Mouse (Mus musculus) left cerebral cortex, postnatal 36 days (tissue): ENCODE data around the gene Hadha. TPM values are rescaled to one million over a fixed set of nuclear protein-coding genes. Genes with fewer than 3 reads are reported as not detected.

Experiments used
- DNase-seq, 2 experiments: peaks; one replicate each; pipeline ENCODE4 v3.0.0; 2021 to 2022; ENCODE audit warnings: low spot score in 2 of 2, mixed read lengths in 1 of 2
- intact Hi-C: fragments of 180-260 bp; cut with DNase I; formaldehyde crosslinking; loops from one replicate; pipeline ENCODE4 v1.15.1; 2025
- total RNA-seq, 2 experiments: library from RNA; stranded (reverse); gene quantifications; 2 replicates each; pipeline ENCODE4 v1.2.3; 2021

Hadha gene
- total RNA-seq, 2 experiments from 2014 or later = 63.4 to 66.5 TPM

DNA sequence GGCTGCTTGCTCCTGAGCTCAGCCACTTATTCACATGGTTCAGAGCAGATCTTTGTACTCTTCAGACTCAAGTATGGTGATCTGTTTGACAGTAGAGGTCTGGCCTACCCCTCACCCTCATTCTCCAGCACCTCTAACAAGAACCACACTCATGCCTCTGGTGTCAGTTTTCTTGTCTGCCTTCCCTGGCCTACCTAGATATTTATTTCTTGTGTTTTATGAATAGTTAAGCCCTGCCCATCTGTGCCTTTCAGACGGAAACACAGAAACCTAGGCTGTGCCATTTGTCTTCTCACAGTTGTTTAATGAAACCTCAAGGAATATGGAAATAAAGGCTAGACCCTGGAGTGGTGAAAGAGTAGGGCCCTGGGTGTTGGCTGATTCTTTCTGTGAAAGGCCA is 36.9 kb downstream of the Hadha start:
- no peak for DNase-seq
- intact Hi-C loops = loop anchor here (10.0 kb wide), 1 partner anchor 293 kb away; no protein-coding TSS in a partner anchor

GRCm38 (mm10) chr5:30115718-30116117 is 39.2 kb downstream of the Hadha start:
- intact Hi-C loops = loop anchor here (10.0 kb wide), 1 partner anchor 291 kb away; no protein-coding TSS in a partner anchor
- DNase-seq = no peak

DNA sequence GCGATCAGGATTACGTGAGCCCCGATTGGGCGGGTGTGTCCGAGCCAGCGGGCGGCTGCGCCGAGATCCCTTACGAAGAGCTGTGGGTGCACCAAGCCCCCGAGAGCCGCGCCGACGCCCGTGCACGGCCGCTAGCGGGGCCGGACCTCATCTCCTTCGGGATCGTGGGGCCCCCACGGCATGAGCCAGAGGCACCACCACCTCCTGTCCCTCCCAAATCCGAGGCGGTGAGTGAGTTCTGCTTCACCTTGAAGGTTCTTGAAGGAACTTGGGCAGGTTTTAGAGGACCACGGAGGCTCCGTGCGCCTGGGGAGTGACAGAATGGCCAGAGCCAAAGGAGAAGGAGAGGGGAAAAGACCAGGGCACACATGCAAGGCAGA is 40.2 kb downstream of the Hadha start:
- peak in 1 of 2 experiments; percentile 34 for DNase-seq
- intact Hi-C loops = loop anchor here (10.0 kb wide), 1 partner anchor 290 kb away; no protein-coding TSS in a partner anchor

- peak; percentile 58 to 61 for DNase-seq
- intact Hi-C loops = loop anchor here (10.0 kb wide), 1 partner anchor 289 kb away; no protein-coding TSS in a partner anchor
Measured at GRCm38 (mm10) chr5:30113881-30114760, 40.8 kb downstream of the Hadha start.

DNA sequence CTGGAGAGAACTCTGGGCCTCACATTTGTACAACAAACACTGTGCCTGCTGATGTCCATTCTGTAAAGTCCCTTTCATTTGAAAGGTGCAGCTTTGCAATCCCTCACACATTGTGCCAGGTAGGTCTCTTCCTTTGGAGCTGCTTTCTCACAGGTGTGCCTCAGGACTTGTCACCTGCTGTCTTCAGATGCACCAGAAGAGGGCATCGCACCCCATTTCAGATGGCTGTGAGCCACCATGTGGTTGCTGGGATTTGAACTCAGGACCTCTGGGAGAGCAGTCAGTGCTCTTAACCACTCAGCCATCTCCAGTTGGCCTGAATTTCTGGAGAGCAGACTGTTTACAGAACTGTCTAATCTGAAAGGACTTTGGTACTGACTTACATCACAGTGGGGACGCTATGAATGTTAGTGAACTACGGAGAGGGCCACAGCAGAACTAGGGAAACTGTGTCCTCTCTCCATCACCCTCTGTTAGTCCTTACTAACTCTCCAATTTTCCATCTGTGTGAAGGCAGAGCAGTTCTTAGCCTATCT is 42.4 kb downstream of the Hadha start:
- intact Hi-C loops = loop anchor here (10.0 kb wide), 1 partner anchor 288 kb away; no protein-coding TSS in a partner anchor
- DNase-seq = no peak

- intact Hi-C loops = loop anchor here (10.0 kb wide), 1 partner anchor 287 kb away; no protein-coding TSS in a partner anchor
- DNase-seq = no peak
Measured at GRCm38 (mm10) chr5:30111771-30112170, 43.2 kb downstream of the Hadha start.

GRCm38 (mm10) chr5:30111126-30111525 is 43.8 kb downstream of the Hadha start:
- intact Hi-C loops = loop anchor here (10.0 kb wide), 1 partner anchor 286 kb away; no protein-coding TSS in a partner anchor
- DNase-seq = no peak

DNA sequence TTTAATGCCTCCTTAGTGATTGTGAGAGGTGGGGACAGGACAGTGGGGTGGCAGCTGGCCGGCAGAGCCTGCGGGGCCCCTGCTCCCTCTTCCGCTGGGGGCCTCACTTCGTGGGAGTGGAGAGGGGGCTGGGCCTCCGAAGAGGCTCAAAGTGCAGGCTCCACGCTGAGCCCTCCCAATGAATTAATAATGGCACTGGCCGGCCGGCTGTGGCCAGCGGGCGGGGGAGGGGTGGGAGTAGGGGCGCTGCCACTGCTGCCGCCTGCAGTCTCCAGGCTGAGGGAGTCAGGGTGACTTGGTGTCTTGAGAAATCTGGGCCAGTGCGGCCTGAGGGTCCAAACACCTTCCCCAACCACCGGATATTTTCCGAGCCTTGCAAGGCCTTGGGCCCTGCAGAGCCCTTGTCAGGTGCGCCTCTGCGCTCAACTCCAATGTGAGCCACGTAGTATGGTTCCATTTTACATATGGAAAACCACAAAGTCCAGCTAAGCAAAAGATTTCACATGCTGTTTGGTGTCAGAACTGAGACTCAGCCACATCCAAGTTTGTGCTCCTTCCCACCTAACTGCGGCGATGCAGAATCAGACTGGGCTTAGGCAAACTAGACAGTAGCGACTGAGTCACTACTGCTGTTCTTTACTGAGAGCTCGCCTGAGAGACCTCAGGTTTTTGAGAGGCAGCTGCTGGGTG is 44.4 kb downstream of the Hadha start:
- DNase-seq = no peak
- intact Hi-C loops = loop anchor here (10.0 kb wide), 1 partner anchor 286 kb away; no protein-coding TSS in a partner anchor

DNA sequence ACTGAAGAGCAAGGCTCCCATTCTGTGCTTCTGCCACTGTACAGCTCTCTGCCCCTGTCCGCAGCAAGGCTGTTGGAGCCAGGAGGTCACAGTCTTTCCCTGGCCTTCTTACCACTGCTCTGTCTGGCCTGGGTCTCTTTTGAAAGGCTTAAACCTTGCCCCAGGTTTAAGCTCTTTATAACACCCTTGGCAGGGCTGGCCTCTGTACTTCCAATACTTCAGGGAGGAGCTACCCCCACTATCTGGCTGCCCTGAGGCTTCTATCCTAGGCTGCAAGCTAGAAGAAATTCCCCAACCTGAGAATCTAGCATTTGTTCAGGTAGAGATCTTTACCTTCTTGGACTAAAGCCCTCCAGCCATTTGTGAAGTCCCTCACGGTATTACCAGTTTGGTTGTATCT is 45.1 kb downstream of the Hadha start:
- DNase-seq = no peak
- intact Hi-C loops = loop anchor here (10.0 kb wide), 1 partner anchor 285 kb away; no protein-coding TSS in a partner anchor

DNA sequence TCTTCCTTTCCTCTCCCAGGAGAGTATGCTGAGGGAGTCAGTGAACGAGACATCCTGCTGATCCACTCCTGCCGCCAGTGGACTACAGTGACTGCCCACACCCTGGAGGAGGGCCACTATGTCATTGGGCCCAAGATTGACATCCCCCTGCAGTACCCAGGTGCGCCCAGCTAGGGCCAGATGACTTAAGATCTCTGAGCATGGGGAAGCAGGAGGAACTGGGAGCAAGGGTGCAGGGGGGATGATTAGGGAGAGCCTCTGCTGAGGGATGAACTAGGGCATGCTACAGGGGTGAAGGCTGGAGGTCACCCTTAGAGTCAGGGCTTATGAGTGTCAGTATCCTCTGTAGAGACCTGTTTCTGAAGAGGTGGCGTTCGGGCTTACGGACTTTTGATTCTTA is 46.7 kb downstream of the Hadha start:
- DNase-seq = no peak
- intact Hi-C loops = no loop called here

DNA sequence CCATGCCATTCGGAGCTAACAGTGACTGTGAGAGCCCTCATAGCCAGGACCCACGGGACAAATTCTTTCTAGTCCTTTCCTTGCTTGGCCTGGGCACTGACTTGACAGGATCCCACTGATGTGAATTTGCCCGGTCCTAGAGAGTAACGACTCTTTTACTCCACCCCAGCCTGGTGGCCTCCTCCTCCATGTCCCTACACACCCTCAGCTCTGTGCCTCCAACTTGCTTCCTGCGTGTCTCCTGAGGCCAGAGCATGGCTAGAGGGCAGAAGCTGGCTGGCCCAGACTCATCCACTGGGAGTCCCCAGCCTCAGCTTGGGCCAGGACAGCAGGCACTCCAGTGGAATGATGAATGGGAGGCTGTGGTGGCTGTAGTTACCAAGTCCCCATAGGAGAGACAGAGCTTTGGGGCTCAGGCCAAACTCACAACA is 47.3 kb downstream of the Hadha start:
- no peak for DNase-seq
- intact Hi-C loops = no loop called here

DNA sequence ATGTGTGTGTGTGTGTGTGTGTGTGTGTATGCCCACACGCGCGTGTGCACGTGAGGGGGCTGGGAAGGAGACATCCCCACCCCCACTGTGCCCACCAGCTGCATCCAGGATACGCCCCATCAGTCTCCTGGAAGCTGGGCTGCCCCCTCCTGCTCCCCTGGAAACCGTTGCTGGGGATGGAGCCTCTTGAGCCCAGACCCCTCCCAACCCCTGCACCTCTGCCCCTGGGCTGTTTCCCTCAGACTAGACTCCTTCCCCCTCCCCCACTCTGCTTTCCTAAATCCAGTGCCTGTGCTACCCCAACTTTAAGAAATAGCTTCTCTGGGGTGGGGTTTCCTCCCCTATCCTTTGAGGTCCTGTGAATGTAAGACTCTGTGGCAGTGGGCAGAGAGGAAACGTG is 47.8 kb downstream of the Hadha start:
- intact Hi-C loops = no loop called here
- DNase-seq = no peak

DNA sequence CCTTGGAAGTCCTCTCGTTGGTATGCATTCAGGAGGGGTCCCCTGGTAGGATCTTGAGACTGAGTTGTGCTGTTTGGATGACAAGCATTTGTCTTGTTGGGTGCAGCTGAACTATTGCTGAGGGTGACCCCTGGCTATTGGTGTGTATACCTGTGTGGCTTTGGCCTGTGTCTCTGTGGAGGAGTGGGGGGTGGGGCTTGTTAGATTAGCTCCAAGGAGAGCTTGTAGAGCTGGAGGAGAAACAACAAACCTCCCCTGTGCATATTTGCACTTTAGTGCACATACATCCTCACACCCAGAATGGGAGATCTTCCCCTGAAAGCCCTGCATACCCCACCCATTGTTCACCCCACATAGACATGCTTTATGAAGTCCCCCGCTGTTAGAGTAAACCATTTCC is 48.2 kb downstream of the Hadha start:
- no peak for DNase-seq
- intact Hi-C loops = no loop called here

GRCm38 (mm10) chr5:30105668-30106300 is 49.2 kb downstream of the Hadha start, which contains the start of gene 3110082J24Rik:
3110082J24Rik (minus strand) TSS chr5:30106086.
- DNase-seq = no peak
- intact Hi-C loops = no loop called here

DNA sequence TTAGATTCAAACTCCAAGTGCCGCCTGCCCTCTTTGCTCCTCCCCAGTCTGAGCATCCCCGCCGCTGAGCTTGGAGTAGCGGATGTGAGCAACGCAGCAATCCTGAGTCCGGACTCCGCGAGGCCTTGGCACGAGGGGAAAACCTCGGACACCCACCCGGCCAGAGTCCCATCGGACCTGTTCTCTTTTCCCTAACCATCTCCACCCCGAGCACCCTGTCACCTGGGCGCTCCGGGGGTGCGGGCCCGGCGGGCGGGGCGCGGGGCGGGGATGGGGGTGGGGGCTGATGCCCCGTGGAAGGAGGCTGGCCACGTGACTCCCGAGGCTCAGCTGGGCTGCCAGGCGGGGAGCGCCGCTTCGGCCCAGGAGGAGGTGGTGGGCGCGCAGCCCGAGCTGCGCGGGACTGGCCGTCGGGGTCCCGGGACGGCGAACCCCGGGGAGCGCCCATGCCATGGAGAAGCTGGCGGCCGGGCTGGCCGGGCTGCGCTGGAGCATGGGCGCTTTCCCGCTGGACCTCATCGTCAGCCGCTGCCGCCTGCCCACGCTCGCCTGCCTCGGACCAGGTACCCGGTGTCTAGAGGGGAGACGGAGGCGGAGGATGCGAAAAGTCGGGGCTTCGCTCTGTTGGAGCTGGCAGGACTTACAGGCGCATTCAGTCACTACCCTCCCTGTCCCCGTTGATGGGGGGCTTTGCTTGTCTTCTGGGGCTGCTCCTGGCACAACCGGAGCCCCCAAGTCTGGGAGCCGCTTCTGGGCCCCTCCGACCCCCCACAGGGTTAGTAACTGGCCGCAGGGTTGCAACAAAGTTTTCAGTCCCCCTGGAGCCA is 49.9 kb downstream of the Hadha start, which contains the start of gene Garem2:
TSS of gene Garem2 (plus strand) at position 321 of the 827 bp plus-strand sequence.
- intact Hi-C loops = no loop called here

DNA sequence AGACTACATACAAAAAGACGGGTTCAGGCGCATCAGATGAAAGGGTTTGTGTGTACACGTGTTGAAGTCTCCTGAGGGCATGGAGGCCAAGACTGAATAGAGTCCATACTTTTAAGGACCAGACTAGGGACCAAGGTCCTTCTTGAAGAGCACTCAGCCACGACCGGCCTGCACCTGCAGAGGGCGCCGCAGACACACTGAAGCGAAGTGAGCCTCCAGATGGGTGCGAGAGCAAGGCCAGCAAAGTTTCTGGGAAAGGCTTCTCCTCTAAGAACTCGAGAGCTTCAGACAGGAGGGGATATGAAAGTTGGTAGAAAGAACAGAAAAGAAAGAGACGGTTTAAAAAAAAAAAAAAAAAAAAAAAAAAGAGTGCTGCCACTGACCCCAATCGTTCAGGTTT is 50.6 kb downstream of the Hadha start:
- DNase-seq = peak in 1 of 2 experiments; percentile 28
- intact Hi-C loops = no loop called here

More for the DNA sequence above, 49.9 kb downstream of the Hadha start, which contains the start of gene Garem2:
- no peak for DNase-seq

DNA sequence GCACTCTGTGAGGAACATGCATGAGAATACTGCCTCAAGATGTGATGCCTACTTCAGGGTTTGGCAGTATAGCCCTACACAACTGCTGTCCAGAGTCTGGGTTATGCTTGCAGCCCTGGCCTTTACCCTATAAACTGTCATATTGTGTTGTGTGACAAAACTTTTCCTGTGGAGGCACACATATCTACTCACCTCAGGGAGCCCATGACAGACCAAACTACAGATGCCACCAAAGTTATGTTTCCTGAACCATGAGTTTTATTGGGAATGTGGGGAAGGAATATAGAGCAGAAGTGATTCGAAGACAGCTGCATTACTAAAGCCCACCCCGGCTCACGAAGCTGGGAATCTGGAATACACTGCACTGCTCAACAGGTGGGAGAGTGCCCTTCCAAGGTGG is 51.6 kb downstream of the Hadha start:
- intact Hi-C loops = no loop called here
- DNase-seq = no peak

DNA sequence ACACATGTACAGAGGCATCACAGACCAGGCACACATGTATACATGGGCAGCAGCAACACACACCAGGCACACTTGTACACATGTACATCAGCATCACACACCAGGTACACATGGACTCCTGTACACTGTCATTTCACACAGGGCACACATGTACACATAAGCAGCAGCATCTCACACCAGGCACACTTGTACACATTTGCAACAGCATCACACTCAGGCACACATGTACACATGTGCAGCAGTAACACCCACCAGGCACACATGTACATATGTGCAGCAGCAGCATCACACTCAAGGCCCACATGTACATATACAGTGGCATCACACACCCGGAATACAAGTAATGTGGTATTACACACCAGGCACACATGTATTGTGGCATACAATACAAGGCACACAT is 56.7 kb downstream of the Hadha start:
- intact Hi-C loops = no loop called here
- DNase-seq = no peak

DNA sequence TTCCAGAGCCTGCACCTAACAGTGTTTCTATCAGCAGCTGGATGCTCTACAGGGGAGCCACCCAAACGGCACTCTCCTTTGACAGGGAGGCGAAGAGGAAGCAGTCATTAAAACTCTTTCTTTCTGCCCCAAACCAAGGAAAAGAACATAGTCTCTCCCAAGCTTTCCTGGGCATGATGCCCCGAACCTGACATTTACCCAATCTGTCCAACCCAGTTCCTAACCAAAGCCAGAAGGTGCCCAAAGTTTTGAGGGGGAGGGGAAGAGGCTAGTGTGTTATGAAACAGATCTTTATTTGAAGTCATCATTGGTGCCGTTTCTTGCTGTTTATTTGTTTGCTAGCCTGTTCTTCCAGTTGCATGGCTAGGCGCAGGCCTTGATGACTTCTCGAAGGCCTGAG is 59.2 kb downstream of the Hadha start:
- no peak for DNase-seq
- intact Hi-C loops = no loop called here
